Mouse (Mus musculus): ENCODE results near the gene Cldn34b1. TPM values are rescaled to one million over a fixed set of nuclear protein-coding genes. Genes with fewer than 3 reads are reported as not detected.
"Not testable (repeated sequence)": the region's sequence is repeated elsewhere in the genome, so short reads cannot be mapped to it uniquely, and the experiment has no call there.

Cldn34b1 gene
- not detected in 2 replicates for polyA plus RNA-seq (2014; fragmentation: Nextera tagmentation; extraction: Ambion mirVana)

- WGBS = 88% methylated on average over 3 of the region's 3 CpGs
- not testable (repeated sequence) for H3K36me3 ChIP-seq (ENCODE audit: control insufficient read depth, insufficient read depth, low read length); H3K9me3 ChIP-seq (ENCODE audit: control insufficient read depth, low read length); H3K27me3 ChIP-seq (replicated peaks; ENCODE audit: control insufficient read depth, insufficient read depth, low read length); H3K4me2 ChIP-seq (ENCODE audit: low read depth, low read length); H3K9ac ChIP-seq (ENCODE audit: low read depth, low read length); ATAC-seq (ENCODE audit: low read depth); H3K27ac ChIP-seq (replicated peaks; ENCODE audit: low read depth, low read length); H3K4me1 ChIP-seq (ENCODE audit: control insufficient read depth, insufficient read depth, low read length); DNase-seq (ENCODE audit: low spot score); H3K4me3 ChIP-seq (ENCODE audit: low read depth, low read length)
Observed at GRCm38 (mm10) chrX:154890167-154890566, at the start of gene Cldn34b1. Cldn34b1 (minus strand) TSS chrX:154890267.

DNA sequence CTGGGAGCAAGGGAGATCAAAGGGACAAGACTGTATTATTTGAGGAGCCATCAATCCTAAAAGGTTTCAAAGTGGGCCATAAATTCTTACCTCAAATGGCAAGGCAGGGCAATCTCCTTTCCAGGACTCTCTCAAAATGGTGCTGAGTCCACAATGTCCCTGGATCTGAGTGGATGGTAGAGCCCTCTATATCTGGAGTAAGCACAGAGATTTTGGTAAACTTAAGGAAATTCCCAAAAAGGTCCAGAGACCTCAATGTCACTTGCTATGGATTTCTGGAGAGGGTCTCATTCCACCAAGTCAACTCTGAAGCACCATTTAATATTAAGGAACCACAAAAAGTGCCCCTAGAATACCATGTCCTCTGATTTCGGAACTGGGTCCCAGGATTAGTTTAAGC lies 45.8 kb upstream of the Cldn34b1 start, which contains the start of gene Magea6:
TSS of gene Magea6 (minus strand) at position 101 of the 400 bp plus-strand sequence.
- H3K4me3 ChIP-seq (ENCODE audit: low read depth, low read length); ATAC-seq (ENCODE audit: low read depth); H3K9me3 ChIP-seq (ENCODE audit: control insufficient read depth, low read length); H3K4me2 ChIP-seq (ENCODE audit: low read depth, low read length); DNase-seq (ENCODE audit: low spot score); H3K9ac ChIP-seq (ENCODE audit: low read depth, low read length); H3K36me3 ChIP-seq (ENCODE audit: control insufficient read depth, insufficient read depth, low read length); H3K27ac ChIP-seq (replicated peaks; ENCODE audit: low read depth, low read length); H3K4me1 ChIP-seq (ENCODE audit: control insufficient read depth, insufficient read depth, low read length); H3K27me3 ChIP-seq (replicated peaks; ENCODE audit: control insufficient read depth, insufficient read depth, low read length): not testable (repeated sequence)
- 67% methylated on average over 1 of the region's 1 CpGs for WGBS

Other genes starting within 250 kb of the Cldn34b1 start
- gene Magea6, start 45.7 kb upstream of the Cldn34b1 start, polyA plus RNA-seq (2014; fragmentation: Nextera tagmentation; extraction: Ambion mirVana) = not detected in 2 replicates
- not detected in 2 replicates for gene Magea3, start 59.2 kb upstream of the Cldn34b1 start, polyA plus RNA-seq (2014; fragmentation: Nextera tagmentation; extraction: Ambion mirVana)
- not detected in 2 replicates for gene Magea8, start 105.6 kb upstream of the Cldn34b1 start, polyA plus RNA-seq (2014; fragmentation: Nextera tagmentation; extraction: Ambion mirVana)
- not detected in 2 replicates for gene Magea5, start 172.9 kb upstream of the Cldn34b1 start, polyA plus RNA-seq (2014; fragmentation: Nextera tagmentation; extraction: Ambion mirVana)
- not detected in 2 replicates for gene Magea1, start 199.5 kb upstream of the Cldn34b1 start, polyA plus RNA-seq (2014; fragmentation: Nextera tagmentation; extraction: Ambion mirVana)
- not detected in 2 replicates for gene Magea2, start 203.4 kb upstream of the Cldn34b1 start, polyA plus RNA-seq (2014; fragmentation: Nextera tagmentation; extraction: Ambion mirVana)
- not detected in 2 replicates for gene Cldn34b2, start 238.1 kb upstream of the Cldn34b1 start, polyA plus RNA-seq (2014; fragmentation: Nextera tagmentation; extraction: Ambion mirVana)

Measured in embryonic facial prominence, embryonic 14.5 days (tissue).